Mouse (Mus musculus) CD4-positive naive resting alpha-beta T cell, adult 57 days (primary cell): Measurements from ENCODE around the gene Pde11a. TPM values are rescaled to one million over a fixed set of nuclear protein-coding genes. Genes with fewer than 3 reads are reported as not detected.

Experiments
- total RNA-seq: library from RNA; stranded (reverse); gene quantifications from one replicate; pipeline ENCODE4 v1.2.4, GENCODE M21; 2023

The Pde11a gene
- total RNA-seq, result 3.3 TPM

GRCm38 (mm10) chr2:76338215-76339156 is at the start of gene Pde11a:
TSS of gene Pde11a (minus strand) at chr2:76338774.

GRCm38 (mm10) chr2:76369821-76370655 is 31.5 kb upstream of the Pde11a start, which contains the start of gene Rbm45:
TSS of gene Rbm45 (plus strand) at chr2:76369984.

GRCm38 (mm10) chr2:76360226-76360625 is 21.7 kb upstream of the Pde11a start, which contains the start of gene Cyct:
TSS of gene Cyct (minus strand) at chr2:76360450.

GRCm38 (mm10) chr2:75981440-75982081 is 357.0 kb downstream of the Pde11a start, which contains the start of gene Ttc30a1:
TSS of gene Ttc30a1 (minus strand) at chr2:75981967.

GRCm38 (mm10) chr2:75977752-75978368 is 360.7 kb downstream of the Pde11a start, which contains the start of gene Ttc30a2:
TSS of gene Ttc30a2 (minus strand) at chr2:75978170.

Other genes starting within 250 kb of the Pde11a start
- not detected for gene Cyct, start 21.7 kb upstream of the Pde11a start, total RNA-seq
- 36.0 TPM for gene Rbm45, start 31.2 kb upstream of the Pde11a start, total RNA-seq
- gene Osbpl6, start 67.7 kb upstream of the Pde11a start, total RNA-seq, result 0.41 TPM